In the genomic region with DNA sequence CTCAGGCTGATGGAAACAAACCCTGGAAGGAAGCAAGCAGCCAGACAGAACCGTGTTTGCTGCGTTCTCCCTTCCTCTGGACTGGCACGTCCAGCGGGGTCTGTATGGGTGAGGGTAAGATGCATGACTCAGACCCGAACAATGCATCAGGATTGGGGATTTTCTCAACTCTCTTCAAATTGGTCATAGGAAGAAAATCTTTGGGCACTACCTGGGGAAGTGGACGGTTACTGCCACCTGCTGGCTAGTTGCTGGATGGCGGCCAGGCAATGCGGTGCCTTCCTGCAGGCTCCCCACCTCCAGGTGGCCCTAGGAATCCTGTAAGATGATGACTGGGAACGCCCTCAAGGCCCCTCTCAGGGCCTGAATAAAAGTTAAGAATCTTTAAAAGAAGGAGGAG, we compare ENCODE assay signal across 9 mouse cellular contexts. TPM values are rescaled to one million over a fixed set of nuclear protein-coding genes. Genes with fewer than 3 reads are reported as not detected.
A peak's percentile ranks its signal among the peaks of the same experiment; 100 is the strongest.
DNase-seq lines count a peak whose midpoint lies in the region; ATAC-seq lines count a peak whose summit lies in the region.
"Had no signal": no experiment of that assay in that cellular context is flagged by ENCODE, and none has a peak within 500 bp of the region (broad histone marks: within the 10 kb centered on the region; RNA-seq: fewer than 3 reads in every experiment).

No protein-coding gene starts in this region.

- H3K9ac ChIP-seq in intestine, embryonic 16.5 days (ENCODE audit: low read depth, low read length): no peak overlapping the region
- H3K9ac ChIP-seq in limb, embryonic 11.5 days (ENCODE audit: low read length): no peak overlapping the region
- H3K9ac ChIP-seq: stomach, embryonic 15.5 days had no signal

- no peaks in the 10 kb centered on the region for H3K9me3 ChIP-seq in intestine, embryonic 16.5 days (ENCODE audit: control insufficient read depth, low read length)
- H3K9me3 ChIP-seq in limb, embryonic 11.5 days (ENCODE audit: control insufficient read depth, low read length): no peaks in the 10 kb centered on the region
- H3K9me3 ChIP-seq: stomach, embryonic 15.5 days had no signal

- no peak overlapping the region for H3K4me3 ChIP-seq in intestine, embryonic 16.5 days (ENCODE audit: low read length)
- H3K4me3 ChIP-seq in limb, embryonic 11.5 days (ENCODE audit: low read depth, low read length): no peak overlapping the region
- H3K4me3 ChIP-seq: stomach, embryonic 15.5 days had no signal

- no peaks in the 10 kb centered on the region for H3K27me3 ChIP-seq in intestine, embryonic 16.5 days (replicated peaks; ENCODE audit: control insufficient read depth, insufficient read depth, low read length)
- H3K27me3 ChIP-seq in limb, embryonic 11.5 days (ENCODE audit: control insufficient read depth, insufficient read depth, low read length): no peaks in the 10 kb centered on the region
- H3K27me3 ChIP-seq: stomach, embryonic 15.5 days had no signal

- ATAC-seq in cerebellum, adult (ENCODE audit: insufficient number of reproducible peaks, low FRiP score, low TSS enrichment): no peak; the same call in 1 of the 2 replicates
- peak; percentile 74 for ATAC-seq in intestine, embryonic 16.5 days
- ATAC-seq in limb, embryonic 11.5 days (ENCODE audit: insufficient number of reproducible peaks, low FRiP score, low TSS enrichment, low read depth): no peak

- no peak overlapping the region for H3K4me2 ChIP-seq in intestine, embryonic 16.5 days (ENCODE audit: low read depth, low read length)
- H3K4me2 ChIP-seq in limb, embryonic 11.5 days (ENCODE audit: low read depth, severe bottlenecking): no peak overlapping the region
- H3K4me2 ChIP-seq: stomach, embryonic 15.5 days had no signal

- no peaks in the 10 kb centered on the region for H3K4me1 ChIP-seq in intestine, embryonic 16.5 days (ENCODE audit: control insufficient read depth, insufficient read depth, low read length)
- no peaks in the 10 kb centered on the region for H3K4me1 ChIP-seq in limb, embryonic 11.5 days (ENCODE audit: control insufficient read depth, insufficient read depth, low read length)
- H3K4me1 ChIP-seq: stomach, embryonic 15.5 days had no signal

- peak; percentile 67 for DNase-seq in cerebellum, adult 11 months
- DNase-seq in cerebellum, postnatal 10 days: peak; percentile 90 to 92
- DNase-seq in frontal cortex, postnatal 25 days (ENCODE audit: low spot score in 2 of 2): peak; percentile 67 to 74
- DNase-seq in limb, embryonic 11.5 days (ENCODE audit: low spot score): peak; percentile 88
- peak; percentile 24 to 61 for DNase-seq in monocyte, adult 2 months (ENCODE audit: low read depth in 1 of 2, low spot score in 2 of 2)
- DNase-seq in spleen, postnatal 4 days (ENCODE audit: low spot score in 2 of 2): peak; percentile 68 to 89

- no peaks in the 10 kb centered on the region for H3K36me3 ChIP-seq in intestine, embryonic 16.5 days (ENCODE audit: control insufficient read depth, insufficient read depth, low read length)
- H3K36me3 ChIP-seq in limb, embryonic 11.5 days (ENCODE audit: control insufficient read depth, insufficient read depth, low read length): no peaks in the 10 kb centered on the region
- H3K36me3 ChIP-seq: stomach, embryonic 15.5 days had no signal

- WGBS in intestine, embryonic 16.5 days: 4% methylated on average over 9 of the region's 9 CpGs
- 10% methylated on average over 9 of the region's 9 CpGs for WGBS in limb, embryonic 11.5 days

- H3K27ac ChIP-seq in intestine, embryonic 16.5 days (ENCODE audit: low read length): no peak overlapping the region
- H3K27ac ChIP-seq in limb, embryonic 11.5 days (replicated peaks; ENCODE audit: low read depth, low read length): no peak overlapping the region
- H3K27ac ChIP-seq: stomach, embryonic 15.5 days had no signal

RNA-seq across cellular contexts. Expression of gene Anxa6, which starts 6.3 kb away (rescaled TPM):
- 235 and 247 TPM in 2 replicates for polyA plus RNA-seq in intestine, embryonic 16.5 days (2015; fragmentation: Nextera tagmentation; extraction: Ambion mirVana)
- polyA plus RNA-seq in limb, embryonic 11.5 days (2014; fragmentation: Nextera tagmentation; extraction: Ambion mirVana): 93.9 and 97.4 TPM in 2 replicates

RNA-seq across cellular contexts. Expression of gene Ccdc69, which starts 38.3 kb away (rescaled TPM):
- 2.3 and 3.0 TPM in 2 replicates for polyA plus RNA-seq in intestine, embryonic 16.5 days (2015; fragmentation: Nextera tagmentation; extraction: Ambion mirVana)
- polyA plus RNA-seq in limb, embryonic 11.5 days (2014; fragmentation: Nextera tagmentation; extraction: Ambion mirVana): 0.23 and 0.88 TPM in 2 replicates

RNA-seq across cellular contexts. Expression of gene Gm2a, which starts 58.3 kb away (rescaled TPM):
- 20.3 and 21.7 TPM in 2 replicates for polyA plus RNA-seq in intestine, embryonic 16.5 days (2015; fragmentation: Nextera tagmentation; extraction: Ambion mirVana)
- polyA plus RNA-seq in limb, embryonic 11.5 days (2014; fragmentation: Nextera tagmentation; extraction: Ambion mirVana): 9.0 TPM in 2 replicates
